In the genomic region with DNA sequence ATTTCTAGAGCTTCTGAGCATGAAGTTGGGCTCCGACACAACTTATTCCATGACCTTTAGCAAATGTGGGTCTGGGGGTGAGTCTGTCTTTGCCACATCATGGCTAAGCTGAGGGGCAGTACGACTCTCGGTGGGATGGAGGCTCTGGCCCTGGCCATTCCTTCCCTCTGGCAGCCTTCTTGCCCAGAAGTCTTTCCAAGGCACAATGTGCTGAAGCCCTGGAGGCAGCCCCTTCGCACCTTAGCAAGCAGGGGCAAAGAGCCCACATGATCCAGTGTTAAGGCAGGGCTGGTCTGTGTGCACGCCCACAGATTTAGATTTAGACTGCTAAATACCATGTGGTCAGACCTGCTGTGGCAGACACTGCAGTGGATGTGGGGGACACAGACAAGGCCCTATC, we compare ENCODE assay signal across 20 mouse cellular contexts. TPM values are rescaled to one million over a fixed set of nuclear protein-coding genes. Genes with fewer than 3 reads are reported as not detected.
DNase-seq lines count a peak whose midpoint lies in the region; ATAC-seq and TF ChIP-seq lines count a peak whose summit lies in the region.
"Had no signal": no experiment of that assay in that cellular context is flagged by ENCODE, and none has a peak within 500 bp of the region (broad histone marks: within the 10 kb centered on the region; RNA-seq: fewer than 3 reads in every experiment).

No protein-coding gene starts in this region.

- intact Hi-C loops in heart, adult 2 months (cut with DNase I) = loop anchor here (1.0 kb wide), 1 partner anchor 34 kb away; no protein-coding TSS in a partner anchor

- no peak for TF ChIP-seq POLR2A in heart, adult 2 months (IDR thresholded peaks at IDR 0.05; ENCODE audit: insufficient read depth, low read depth, low read length)

- H3K9me3 ChIP-seq in hindbrain, postnatal 0 days (ENCODE audit: low read length) = no peaks in the 10 kb centered on the region
- no peaks in the 10 kb centered on the region for H3K9me3 ChIP-seq in hindbrain, embryonic 14.5 days (ENCODE audit: control insufficient read depth, low read length)
- no peaks in the 10 kb centered on the region for H3K9me3 ChIP-seq in lung, embryonic 16.5 days (ENCODE audit: control insufficient read depth, low read length)
- H3K9me3 ChIP-seq: embryonic facial prominence, embryonic 15.5 days; forebrain, embryonic 10.5 days; hindbrain, embryonic 10.5 days; midbrain, embryonic 15.5 days had no signal

- H3K4me1 ChIP-seq in heart, adult 2 months (ENCODE audit: control insufficient read depth, insufficient read depth, low read length) = peaks cover 17% of the 10 kb centered on the region
- H3K4me1 ChIP-seq in hindbrain, postnatal 0 days (ENCODE audit: insufficient read depth, low read length) = no peaks in the 10 kb centered on the region; the same call in 1 of the 2 replicates
- no peaks in the 10 kb centered on the region for H3K4me1 ChIP-seq in hindbrain, embryonic 14.5 days (replicated peaks; ENCODE audit: control insufficient read depth, insufficient read depth, low read length)
- peaks cover 4% of the 10 kb centered on the region for H3K4me1 ChIP-seq in lung, embryonic 16.5 days (replicated peaks; ENCODE audit: control insufficient read depth, insufficient read depth, low read length)

- no peak for DNase-seq in heart, adult 2 months
- DNase-seq in heart, postnatal 4 days = no peak
- DNase-seq in hindbrain, postnatal 0 days (ENCODE audit: low spot score) = no peak
- no peak for DNase-seq in hindbrain, embryonic 14.5 days (ENCODE audit: low spot score)
- DNase-seq in lung, postnatal 4 days = no peak
- no peak for DNase-seq in kidney, adult 9 months

- no peak for TF ChIP-seq EP300 in heart, adult 2 months (IDR thresholded peaks at IDR 0.05; ENCODE audit: insufficient read depth, low read depth, low read length)

- no peak overlapping the region for H3K4me2 ChIP-seq in hindbrain, postnatal 0 days (ENCODE audit: low read depth, low read length)
- no peak overlapping the region for H3K4me2 ChIP-seq in hindbrain, embryonic 14.5 days (replicated peaks)
- H3K4me2 ChIP-seq in lung, embryonic 16.5 days (ENCODE audit: low read depth, low read length) = no peak overlapping the region
- H3K4me2 ChIP-seq: embryonic facial prominence, embryonic 15.5 days; midbrain, embryonic 15.5 days had no signal

- WGBS in heart, adult 2 months = 66% methylated on average over 5 of the region's 5 CpGs
- WGBS in hindbrain, postnatal 0 days = 71% methylated on average over 5 of the region's 5 CpGs
- 86% methylated on average over 5 of the region's 5 CpGs for WGBS in hindbrain, embryonic 14.5 days
- 74% methylated on average over 5 of the region's 5 CpGs for WGBS in lung, embryonic 16.5 days

- H3K9ac ChIP-seq in heart, adult 2 months (ENCODE audit: low read depth, low read length) = peak overlapping the region; percentile 20; the same call in 1 of the 2 replicates
- no peak overlapping the region for H3K9ac ChIP-seq in hindbrain, postnatal 0 days (replicated peaks; ENCODE audit: low read length)
- no peak overlapping the region for H3K9ac ChIP-seq in hindbrain, embryonic 14.5 days
- H3K9ac ChIP-seq in lung, embryonic 16.5 days (ENCODE audit: low read length) = 0 out of 2 replicates have a peak overlapping the region, but pooled peaks have one; percentile 23
- H3K9ac ChIP-seq: embryonic facial prominence, embryonic 15.5 days; midbrain, embryonic 15.5 days had no signal

- H3K4me3 ChIP-seq in heart, adult 2 months = no peak overlapping the region
- H3K4me3 ChIP-seq in hindbrain, postnatal 0 days (ENCODE audit: low read length) = no peak overlapping the region
- no peak overlapping the region for H3K4me3 ChIP-seq in hindbrain, embryonic 14.5 days (replicated peaks; ENCODE audit: low read length)
- no peak overlapping the region for H3K4me3 ChIP-seq in lung, embryonic 16.5 days (ENCODE audit: low read length)
- H3K4me3 ChIP-seq: embryonic facial prominence, embryonic 15.5 days; forebrain, embryonic 10.5 days; hindbrain, embryonic 10.5 days; left cerebral cortex, adult 2 months; midbrain, embryonic 15.5 days had no signal

- H3K36me3 ChIP-seq in heart, adult 2 months (ENCODE audit: control insufficient read depth, insufficient read depth, low read length) = no peaks in the 10 kb centered on the region
- no peaks in the 10 kb centered on the region for H3K36me3 ChIP-seq in hindbrain, postnatal 0 days (ENCODE audit: insufficient read depth, low read length)
- H3K36me3 ChIP-seq in hindbrain, embryonic 14.5 days (replicated peaks; ENCODE audit: control insufficient read depth, insufficient read depth) = no peaks in the 10 kb centered on the region
- no peaks in the 10 kb centered on the region for H3K36me3 ChIP-seq in lung, embryonic 16.5 days (ENCODE audit: control insufficient read depth, insufficient read depth, low read length)
- H3K36me3 ChIP-seq: embryonic facial prominence, embryonic 15.5 days; forebrain, embryonic 10.5 days; hindbrain, embryonic 10.5 days; midbrain, embryonic 15.5 days had no signal

- peaks cover 1% of the 10 kb centered on the region; the same call in 1 of the 2 replicates for H3K79me2 ChIP-seq in heart, adult 2 months (replicated peaks; ENCODE audit: control insufficient read depth, insufficient read depth, low read length)

- TF ChIP-seq CTCF in heart, adult 2 months (IDR thresholded peaks at IDR 0.05) = no peak
- no peak for TF ChIP-seq CTCF in hindbrain, postnatal 0 days (IDR thresholded peaks at IDR 0.05; ENCODE audit: low read depth)

- peak; percentile 11; the same call in 1 of the 2 replicates for ATAC-seq in hindbrain, postnatal 0 days
- no peak for ATAC-seq in hindbrain, embryonic 14.5 days (ENCODE audit: low FRiP score)
- ATAC-seq in lung, embryonic 16.5 days (ENCODE audit: low read depth) = 0 out of 2 replicates have a peak, but pooled peaks have one; percentile 18
- peak; percentile 1; the same call in 1 of the 2 replicates for ATAC-seq in megakaryocyte-erythroid progenitor cell, adult 5-6 weeks (replicated peaks; ENCODE audit: low FRiP score, low TSS enrichment, poor library complexity, severe bottlenecking)

- peak overlapping the region; percentile 36 for H3K27ac ChIP-seq in heart, adult 2 months
- no peak overlapping the region for H3K27ac ChIP-seq in hindbrain, postnatal 0 days
- no peak overlapping the region for H3K27ac ChIP-seq in hindbrain, embryonic 14.5 days
- H3K27ac ChIP-seq in lung, embryonic 16.5 days (ENCODE audit: low read length) = no peak overlapping the region
- H3K27ac ChIP-seq: embryonic facial prominence, embryonic 15.5 days; forebrain, embryonic 10.5 days; hindbrain, embryonic 10.5 days; kidney, postnatal 0 days; midbrain, embryonic 15.5 days had no signal

- no peaks in the 10 kb centered on the region for H3K27me3 ChIP-seq in heart, adult 2 months (ENCODE audit: control insufficient read depth, insufficient read depth, low read length)
- H3K27me3 ChIP-seq in hindbrain, postnatal 0 days (ENCODE audit: insufficient read depth, low read length) = no peaks in the 10 kb centered on the region
- no peaks in the 10 kb centered on the region for H3K27me3 ChIP-seq in hindbrain, embryonic 14.5 days (ENCODE audit: control insufficient read depth, insufficient read depth, low read length)
- H3K27me3 ChIP-seq in lung, embryonic 16.5 days (ENCODE audit: control insufficient read depth, insufficient read depth, low read depth, low read length) = no peaks in the 10 kb centered on the region
- H3K27me3 ChIP-seq: embryonic facial prominence, embryonic 15.5 days; midbrain, embryonic 15.5 days; Patski had no signal

RNA-seq across cellular contexts. Expression of gene C130050O18Rik, which starts 6.3 kb away (rescaled TPM):
- total RNA-seq in heart, adult 2 months (2021) = 1 to 10 TPM in 1 of 2 experiments, under 1 TPM in 1; 0.68 to 1.1 TPM
- 0.98 and 1.1 TPM in 2 replicates for polyA plus RNA-seq in heart, adult 2 months (2012; rRNA removed)
- total RNA-seq in heart, postnatal 4 days (2021) = under 1 TPM; 0.47 to 0.74 TPM
- total RNA-seq in hindbrain, postnatal 0 days (2014; rRNA removed) = 1.1 TPM in 1 of 2 replicates, not detected in the other
- 0.34 TPM in 1 of 2 replicates, not detected in the other for polyA plus RNA-seq in hindbrain, postnatal 0 days (2015; fragmentation: Nextera tagmentation; extraction: Ambion mirVana)
- polyA plus RNA-seq in hindbrain, embryonic 14.5 days (2014; fragmentation: Nextera tagmentation; extraction: Ambion mirVana) = 0.26 and 0.32 TPM in 2 replicates
- 1.3 and 1.7 TPM in 2 replicates for polyA plus RNA-seq in lung, embryonic 16.5 days (2015; fragmentation: Nextera tagmentation; extraction: Ambion mirVana)
- total RNA-seq in megakaryocyte-erythroid progenitor cell, adult 5-6 weeks (2014; fragmentation: Nextera tagmentation) = 0.79 TPM in 1 of 2 replicates, not detected in the other
- 0.08 TPM in 1 of 2 replicates, not detected in the other for total RNA-seq in megakaryocyte-erythroid progenitor cell, adult 5-6 weeks (2017)
- polyA plus RNA-seq: activated CD4-positive, CD25-positive, alpha-beta regulatory T cell, adult 4 months had no signal

RNA-seq across cellular contexts. Expression of gene Gpr146, which starts 21.3 kb away (rescaled TPM):
- total RNA-seq in heart, adult 2 months (2021) = 10 to 100 TPM; 42.9 to 56.6 TPM
- 62.4 and 77.0 TPM in 2 replicates for polyA plus RNA-seq in heart, adult 2 months (2012; rRNA removed)
- total RNA-seq in heart, postnatal 4 days (2021) = 10 to 100 TPM; 23.3 to 28.2 TPM
- 8.1 and 10.1 TPM in 2 replicates for total RNA-seq in hindbrain, postnatal 0 days (2014; rRNA removed)
- polyA plus RNA-seq in hindbrain, postnatal 0 days (2015; fragmentation: Nextera tagmentation; extraction: Ambion mirVana) = 3.7 and 4.4 TPM in 2 replicates
- polyA plus RNA-seq in hindbrain, embryonic 14.5 days (2014; fragmentation: Nextera tagmentation; extraction: Ambion mirVana) = 1.4 and 2.7 TPM in 2 replicates
- polyA plus RNA-seq in lung, embryonic 16.5 days (2015; fragmentation: Nextera tagmentation; extraction: Ambion mirVana) = 6.6 and 8.6 TPM in 2 replicates
- 7.5 and 7.9 TPM in 2 replicates for total RNA-seq in megakaryocyte-erythroid progenitor cell, adult 5-6 weeks (2014; fragmentation: Nextera tagmentation)
- total RNA-seq in megakaryocyte-erythroid progenitor cell, adult 5-6 weeks (2017) = 5.3 and 6.0 TPM in 2 replicates

RNA-seq across cellular contexts. Expression of gene Gper1, which starts 24.2 kb away (rescaled TPM):
- 1 to 10 TPM; 1.4 to 1.5 TPM for total RNA-seq in heart, adult 2 months (2021)
- polyA plus RNA-seq in heart, adult 2 months (2012; rRNA removed) = 2.0 and 4.9 TPM in 2 replicates
- total RNA-seq in heart, postnatal 4 days (2021) = 1 to 10 TPM; 1.8 to 2.3 TPM
- total RNA-seq in hindbrain, postnatal 0 days (2014; rRNA removed) = 5.8 and 9.6 TPM in 2 replicates
- polyA plus RNA-seq in hindbrain, postnatal 0 days (2015; fragmentation: Nextera tagmentation; extraction: Ambion mirVana) = 5.6 and 6.2 TPM in 2 replicates
- 7.5 TPM in 2 replicates for polyA plus RNA-seq in hindbrain, embryonic 14.5 days (2014; fragmentation: Nextera tagmentation; extraction: Ambion mirVana)
- polyA plus RNA-seq in lung, embryonic 16.5 days (2015; fragmentation: Nextera tagmentation; extraction: Ambion mirVana) = 7.4 and 7.6 TPM in 2 replicates
- not detected in 2 replicates for total RNA-seq in megakaryocyte-erythroid progenitor cell, adult 5-6 weeks (2014; fragmentation: Nextera tagmentation)
- total RNA-seq in megakaryocyte-erythroid progenitor cell, adult 5-6 weeks (2017) = not detected in 2 replicates
- polyA plus RNA-seq: activated CD4-positive, CD25-positive, alpha-beta regulatory T cell, adult 4 months had no signal

RNA-seq across cellular contexts. Expression of gene Cyp2w1, which starts 46.4 kb away (rescaled TPM):
- total RNA-seq in heart, adult 2 months (2021) = not detected
- not detected in 2 replicates for polyA plus RNA-seq in heart, adult 2 months (2012; rRNA removed)
- not detected for total RNA-seq in heart, postnatal 4 days (2021)
- not detected in 2 replicates for total RNA-seq in hindbrain, postnatal 0 days (2014; rRNA removed)
- not detected in 2 replicates for polyA plus RNA-seq in hindbrain, postnatal 0 days (2015; fragmentation: Nextera tagmentation; extraction: Ambion mirVana)
- polyA plus RNA-seq in hindbrain, embryonic 14.5 days (2014; fragmentation: Nextera tagmentation; extraction: Ambion mirVana) = not detected in 2 replicates
- polyA plus RNA-seq in lung, embryonic 16.5 days (2015; fragmentation: Nextera tagmentation; extraction: Ambion mirVana) = 0.18 and 0.33 TPM in 2 replicates
- total RNA-seq in megakaryocyte-erythroid progenitor cell, adult 5-6 weeks (2014; fragmentation: Nextera tagmentation) = not detected in 2 replicates
- total RNA-seq in megakaryocyte-erythroid progenitor cell, adult 5-6 weeks (2017) = not detected in 2 replicates
- total RNA-seq: adrenal gland, postnatal 14 days; gastrocnemius, postnatal 25 days; layer of hippocampus, adult 8-10 months; left cerebral cortex, adult 2 months had no signal
- polyA plus RNA-seq: activated CD4-positive, CD25-positive, alpha-beta regulatory T cell, adult 4 months; forebrain, embryonic 10.5 days; hindbrain, embryonic 10.5 days; kidney, postnatal 0 days; limb, embryonic 11.5 days; Patski had no signal

RNA-seq across cellular contexts. Expression of gene Cox19, which starts 47.6 kb away (rescaled TPM):
- total RNA-seq in heart, adult 2 months (2021) = 10 to 100 TPM; 82.8 to 94.8 TPM
- 110 and 112 TPM in 2 replicates for polyA plus RNA-seq in heart, adult 2 months (2012; rRNA removed)
- total RNA-seq in heart, postnatal 4 days (2021) = 10 to 100 TPM; 76.9 to 79.3 TPM
- 93.7 and 106 TPM in 2 replicates for total RNA-seq in hindbrain, postnatal 0 days (2014; rRNA removed)
- polyA plus RNA-seq in hindbrain, postnatal 0 days (2015; fragmentation: Nextera tagmentation; extraction: Ambion mirVana) = 86.3 and 91.0 TPM in 2 replicates
- polyA plus RNA-seq in hindbrain, embryonic 14.5 days (2014; fragmentation: Nextera tagmentation; extraction: Ambion mirVana) = 110 and 113 TPM in 2 replicates
- polyA plus RNA-seq in lung, embryonic 16.5 days (2015; fragmentation: Nextera tagmentation; extraction: Ambion mirVana) = 79.8 and 94.4 TPM in 2 replicates
- 40.4 and 41.7 TPM in 2 replicates for total RNA-seq in megakaryocyte-erythroid progenitor cell, adult 5-6 weeks (2014; fragmentation: Nextera tagmentation)
- 27.4 and 43.8 TPM in 2 replicates for total RNA-seq in megakaryocyte-erythroid progenitor cell, adult 5-6 weeks (2017)

Comparison
In these comparisons a context has a peak if more than half of its experiments do, and no peak if none do; other contexts are left out.
1. H3K9ac ChIP-seq: peak in heart, adult 2 months (single experiment) and lung, embryonic 16.5 days (single experiment); none in hindbrain, postnatal 0 days (single experiment) and hindbrain, embryonic 14.5 days (single experiment).